Mouse (Mus musculus) myocyte (in vitro differentiated cells): ENCODE measurements around the gene Fstl1. TPM values are rescaled to one million over a fixed set of nuclear protein-coding genes. Genes with fewer than 3 reads are reported as not detected.

ENCODE experiments used
- H3K27me3 ChIP-seq: one replicate; pipeline ENCODE4 v1.6.1; 2011; ENCODE audit not compliant: control insufficient read depth, insufficient read depth, insufficient read length
- H3K36me3 ChIP-seq: one replicate; pipeline ENCODE4 v1.6.1; 2011; ENCODE audit not compliant: control insufficient read depth, insufficient read depth
- H3K4me2 ChIP-seq: one replicate; pipeline ENCODE4 v1.6.1; 2011; ENCODE audit warnings: low read depth, control low read depth
- H3K4me3 ChIP-seq: one replicate; pipeline ENCODE4 v1.5.1; 2011; ENCODE audit warnings: mild to moderate bottlenecking, control low read depth, moderate library complexity
- H3K79me2 ChIP-seq: one replicate; pipeline ENCODE4 v1.6.1; 2011; ENCODE audit not compliant: control insufficient read depth, insufficient read depth
- H3ac ChIP-seq: one replicate; pipeline ENCODE4 v1.6.1; 2011; ENCODE audit not compliant: control insufficient read depth, insufficient read length
- CEBPB ChIP-seq: IDR thresholded peaks from 2 replicates; pipeline ENCODE4 v1.6.1; 2011; ENCODE audit warnings: mild to moderate bottlenecking, moderate library complexity; ENCODE audit not compliant: poor library complexity, insufficient read depth, severe bottlenecking
- E2F4 ChIP-seq: IDR thresholded peaks from one replicate; pipeline ENCODE4 v1.6.1; 2011; ENCODE audit warnings: mild to moderate bottlenecking, control low read depth, moderate library complexity; ENCODE audit not compliant: insufficient read depth
- MAX ChIP-seq: IDR thresholded peaks from one replicate; pipeline ENCODE4 v1.6.1; 2011; ENCODE audit warnings: low read depth, mild to moderate bottlenecking, control low read depth
- MYOD1 ChIP-seq, 3 experiments: IDR thresholded peaks; one replicate each; pipeline ENCODE4 v1.6.1; 2011; ENCODE audit warnings: control low read depth in 2 of 3, low read depth in 2 of 3, mild to moderate bottlenecking in 2 of 3, moderate library complexity in 1 of 3; ENCODE audit not compliant: insufficient read length in 2 of 3, control insufficient read depth in 1 of 3
- MYOG ChIP-seq, 3 experiments: IDR thresholded peaks; one replicate each; pipeline ENCODE4 v1.6.1; 2011; ENCODE audit warnings: control low read depth in 2 of 3, low read depth in 2 of 3, mild to moderate bottlenecking in 2 of 3; ENCODE audit not compliant: insufficient read length in 2 of 3, control insufficient read depth in 1 of 3, insufficient read depth in 1 of 3
- POLR2A ChIP-seq: IDR thresholded peaks from one replicate; pipeline ENCODE4 v1.6.1; 2011; ENCODE audit warnings: low read depth, mild to moderate bottlenecking, control low read depth, moderate library complexity; ENCODE audit not compliant: insufficient read length
- POLR2AphosphoS2 ChIP-seq: IDR thresholded peaks from one replicate; pipeline ENCODE4 v1.6.1; 2011; ENCODE audit warnings: low read depth, control low read depth; ENCODE audit not compliant: insufficient read length
- REST ChIP-seq: IDR thresholded peaks from one replicate; pipeline ENCODE4 v1.6.1; 2011; ENCODE audit warnings: mild to moderate bottlenecking, control low read depth, moderate library complexity; ENCODE audit not compliant: insufficient read depth, insufficient read length
- SRF ChIP-seq: IDR thresholded peaks from one replicate; pipeline ENCODE4 v1.6.1; 2011; ENCODE audit warnings: low read depth; ENCODE audit not compliant: control insufficient read depth, insufficient read length
- TCF12 ChIP-seq: IDR thresholded peaks from one replicate; pipeline ENCODE4 v1.6.1; 2011; ENCODE audit warnings: mild to moderate bottlenecking, control low read depth; ENCODE audit not compliant: poor library complexity, insufficient read depth, severe bottlenecking
- TCF3 ChIP-seq: IDR thresholded peaks from one replicate; pipeline ENCODE4 v1.6.1; 2011; ENCODE audit warnings: low read depth, control low read depth; ENCODE audit not compliant: insufficient read length
- USF1 ChIP-seq: IDR thresholded peaks from one replicate; pipeline ENCODE4 v1.6.1; 2011; ENCODE audit warnings: low read depth, mild to moderate bottlenecking, control low read depth, moderate library complexity
- polyA plus RNA-seq: library from polyadenylated mRNA; unstranded; fragments of >200 nt; fragmentation: generic; extraction: Trizol; gene quantifications from one replicate; pipeline ENCODE4 v1.2.1, GENCODE M21; 2012; ENCODE audit warnings: missing spikeins

Gene Fstl1
- polyA plus RNA-seq, 1 experiment = 134 TPM

- TF ChIP-seq TCF3 (no peak), REST (no peak), CEBPB (no peak), E2F4 (no peak), USF1 (no peak), MYOD1 (IDR thresholded peaks at IDR 0.05; ENCODE audit: control insufficient read depth in 1 of 3, insufficient read length in 2 of 3, low read depth in 2 of 3) (no peak), MYOG (IDR thresholded peaks at IDR 0.05; ENCODE audit: control insufficient read depth in 1 of 3, insufficient read depth in 1 of 3, insufficient read length in 2 of 3, low read depth in 2 of 3) (no peak), POLR2A (no peak), MAX (no peak), SRF (no peak), POLR2AphosphoS2 (no peak), TCF12 (no peak)
- no peak overlapping the region for H3K4me2 ChIP-seq
- peaks cover 20% of the 10 kb centered on the region for H3K79me2 ChIP-seq
- no peaks in the 10 kb centered on the region for H3K36me3 ChIP-seq
- H3K27me3 ChIP-seq = no peaks in the 10 kb centered on the region
- no peak overlapping the region for H3K4me3 ChIP-seq
- no peak overlapping the region for H3ac ChIP-seq
These were observed 89.2 kb downstream of the Fstl1 start for GRCm38 (mm10) chr16:37865841-37866240.

GRCm38 (mm10) chr16:37867791-37868505, 91.3 kb downstream of the Fstl1 start, which contains the start of gene Lrrc58:
Gene Lrrc58 (plus strand): TSS chr16:37868389.
- Histone ChIP-seq H3K27me3 (no peaks in the 10 kb centered on the region), H3K36me3 (no peaks in the 10 kb centered on the region), H3ac (peak within 1 kb of the TSS; percentile 75), H3K79me2 (peaks cover 41% of the 10 kb centered on the region), H3K4me2 (peak within 1 kb of the TSS; percentile 82), H3K4me3 (peak within 1 kb of the TSS; percentile 75)
- TF ChIP-seq POLR2AphosphoS2 = peak; percentile 84
- no peak for TF ChIP-seq E2F4
- TF ChIP-seq MAX = no peak
- TF ChIP-seq USF1 = peak; percentile 58
- TF ChIP-seq MYOG (IDR thresholded peaks at IDR 0.05; ENCODE audit: control insufficient read depth in 1 of 3, insufficient read depth in 1 of 3, insufficient read length in 2 of 3, low read depth in 2 of 3) = no peak
- TF ChIP-seq MYOD1 (IDR thresholded peaks at IDR 0.05; ENCODE audit: control insufficient read depth in 1 of 3, insufficient read length in 2 of 3, low read depth in 2 of 3) = peak in 1 of 3 experiments; percentile 20
- no peak for TF ChIP-seq TCF12
- peak; percentile 86 for TF ChIP-seq POLR2A
- no peak for TF ChIP-seq SRF
- no peak for TF ChIP-seq TCF3

- H3K36me3 ChIP-seq = no peaks in the 10 kb centered on the region
These were observed 92.1 kb downstream of the Fstl1 start for GRCm38 (mm10) chr16:37868506-37869469.

GRCm38 (mm10) chr16:37869470-37870231, 93.0 kb downstream of the Fstl1 start:
- H3K79me2 ChIP-seq = peaks cover 58% of the 10 kb centered on the region
- H3ac ChIP-seq = peak overlapping the region; percentile 75
- H3K27me3 ChIP-seq = no peaks in the 10 kb centered on the region
- H3K4me2 ChIP-seq = peak overlapping the region; percentile 82
- peak overlapping the region; percentile 75 for H3K4me3 ChIP-seq
- no peaks in the 10 kb centered on the region for H3K36me3 ChIP-seq
- TF ChIP-seq MAX (no peak), TCF3 (no peak), POLR2AphosphoS2 (no peak), E2F4 (no peak), REST (no peak), MYOG (IDR thresholded peaks at IDR 0.05; ENCODE audit: control insufficient read depth in 1 of 3, insufficient read depth in 1 of 3, insufficient read length in 2 of 3, low read depth in 2 of 3) (no peak), USF1 (no peak), POLR2A (no peak), MYOD1 (IDR thresholded peaks at IDR 0.05; ENCODE audit: control insufficient read depth in 1 of 3, insufficient read length in 2 of 3, low read depth in 2 of 3) (no peak), CEBPB (no peak), SRF (no peak), TCF12 (no peak)

More at GRCm38 (mm10) chr16:37868506-37869469, 92.1 kb downstream of the Fstl1 start:
- TF ChIP-seq MYOG (IDR thresholded peaks at IDR 0.05; ENCODE audit: control insufficient read depth in 1 of 3, insufficient read depth in 1 of 3, insufficient read length in 2 of 3, low read depth in 2 of 3) (peak in 1 of 3 experiments; percentile 2), E2F4 (no peak), POLR2A (peak; percentile 18), POLR2AphosphoS2 (no peak)
- Histone ChIP-seq H3ac (peak overlapping the region; percentile 75), H3K4me2 (peak overlapping the region; percentile 82), H3K4me3 (peak overlapping the region; percentile 75), H3K27me3 (no peaks in the 10 kb centered on the region), H3K79me2 (peaks cover 49% of the 10 kb centered on the region)
